Mouse (Mus musculus) central nervous system, embryonic 11.5 days (tissue): ENCODE results near the gene Zfp758. TPM values are rescaled to one million over a fixed set of nuclear protein-coding genes. Genes with fewer than 3 reads are reported as not detected.

Source experiments
- polyA plus RNA-seq: library from polyadenylated mRNA; depleted of rRNA; stranded (reverse); fragments of >200 nt; gene quantifications from 2 replicates; pipeline ENCODE4 v1.2.3, GENCODE M21; 2012; rRNA removed

The Zfp758 gene
- polyA plus RNA-seq = 2.0 and 4.7 TPM in 2 replicates

GRCm38 (mm10) chr17:22361101-22361781 lies at the start of gene Zfp758, which contains the start of gene Zfp944:
Gene Zfp758 (plus strand): TSS chr17:22361453.
Gene Zfp944 (minus strand): TSS chr17:22361400.

GRCm38 (mm10) chr17:22314730-22315226 lies 46.5 kb upstream of the Zfp758 start, which contains the start of gene CT030661.1:
Gene CT030661.1 (minus strand): TSS chr17:22314837.

GRCm38 (mm10) chr17:22423952-22424617 lies 62.8 kb downstream of the Zfp758 start, which contains the start of gene Zfp946:
Gene Zfp946 (plus strand): TSS chr17:22424222.

Other genes starting within 250 kb of the Zfp758 start
- gene Zfp947, start 195.3 kb upstream of the Zfp758 start, polyA plus RNA-seq = 0.84 and 1.6 TPM in 2 replicates
- gene Zfp994, start 135.8 kb upstream of the Zfp758 start, polyA plus RNA-seq = 1.3 and 2.3 TPM in 2 replicates
- 4.8 and 10.2 TPM in 2 replicates for gene CT030661.1, start 46.6 kb upstream of the Zfp758 start, polyA plus RNA-seq
- gene Zfp944, start 53 bp upstream of the Zfp758 start, polyA plus RNA-seq = 5.3 and 10.3 TPM in 2 replicates
- gene Zfp946, start 62.8 kb downstream of the Zfp758 start, polyA plus RNA-seq = 12.5 and 21.6 TPM in 2 replicates
- not detected in 2 replicates for gene Vmn2r111, start 212.0 kb downstream of the Zfp758 start, polyA plus RNA-seq
- gene Vmn2r112, start 239.5 kb downstream of the Zfp758 start, polyA plus RNA-seq = not detected in 2 replicates